Mouse (Mus musculus): ENCODE measurements at regions not wholly inside any gene's neighbourhood (a gene's known extent, or its start where the extent isn't known, plus 50 kb on each side); places are given as distances from the start of the nearest gene placed in this dataset.
"Not testable (repeated sequence)": the region's sequence is repeated elsewhere in the genome, so short reads cannot be mapped to it uniquely, and the experiment has no call there.

- no peak for DNase-seq (ENCODE audit: low read depth, low spot score)
Observed at GRCm38 (mm10) chr9:43857988-43858387, 114.2 kb downstream of the Nectin1 start.

GRCm38 (mm10) chr9:43858761-43859160, 115.0 kb downstream of the Nectin1 start:
- DNase-seq (ENCODE audit: low read depth, low spot score), result no peak

GRCm38 (mm10) chr9:43860264-43860663, 116.5 kb downstream of the Nectin1 start:
- no peak for DNase-seq (ENCODE audit: low read depth, low spot score)

- no peak for DNase-seq (ENCODE audit: low read depth, low spot score)
Observed at GRCm38 (mm10) chr9:43861375-43861774, 117.6 kb downstream of the Nectin1 start.

- not testable (repeated sequence) for DNase-seq (ENCODE audit: low read depth, low spot score)
Observed at GRCm38 (mm10) chr9:43862034-43862433, 118.2 kb downstream of the Nectin1 start.

- no peak for DNase-seq (ENCODE audit: low read depth, low spot score)
Observed at GRCm38 (mm10) chr9:43863609-43864397, 120.0 kb downstream of the Nectin1 start.

- DNase-seq (ENCODE audit: low read depth, low spot score), result peak; percentile 25
Observed at GRCm38 (mm10) chr9:43866802-43867201, 123.0 kb downstream of the Nectin1 start.

GRCm38 (mm10) chr9:43873841-43874240, 130.1 kb downstream of the Nectin1 start:
- no peak for DNase-seq (ENCODE audit: low read depth, low spot score)

- DNase-seq (ENCODE audit: low read depth, low spot score), result no peak
Observed at GRCm38 (mm10) chr9:43874332-43874731, 130.5 kb downstream of the Nectin1 start.

- DNase-seq (ENCODE audit: low read depth, low spot score), result no peak
Observed at GRCm38 (mm10) chr9:43879220-43879968, 135.6 kb downstream of the Nectin1 start.

- DNase-seq (ENCODE audit: low read depth, low spot score), result no peak
Observed at GRCm38 (mm10) chr9:43879969-43880396, 136.2 kb downstream of the Nectin1 start.

- no peak for DNase-seq (ENCODE audit: low read depth, low spot score)
Observed at GRCm38 (mm10) chr9:43893086-43893485, 149.3 kb downstream of the Nectin1 start.

- DNase-seq (ENCODE audit: low read depth, low spot score), result no peak
Observed at GRCm38 (mm10) chr9:43899239-43899638, 143.9 kb upstream of the Thy1 start.

- DNase-seq (ENCODE audit: low read depth, low spot score), result peak; percentile 41
Observed at GRCm38 (mm10) chr9:43908325-43908724, 134.9 kb upstream of the Thy1 start.

- no peak for DNase-seq (ENCODE audit: low read depth, low spot score)
Observed at GRCm38 (mm10) chr9:43915015-43915414, 128.2 kb upstream of the Thy1 start.

GRCm38 (mm10) chr9:43917467-43917866, 125.7 kb upstream of the Thy1 start:
- DNase-seq (ENCODE audit: low read depth, low spot score), result no peak

- DNase-seq (ENCODE audit: low read depth, low spot score), result no peak
Observed at GRCm38 (mm10) chr9:43919010-43919409, 124.2 kb upstream of the Thy1 start.

- DNase-seq (ENCODE audit: low read depth, low spot score), result peak; percentile 42
Observed at GRCm38 (mm10) chr9:43920053-43920754, 123.0 kb upstream of the Thy1 start.

GRCm38 (mm10) chr9:43922231-43922630, 121.0 kb upstream of the Thy1 start:
- no peak for DNase-seq (ENCODE audit: low read depth, low spot score)

- no peak for DNase-seq (ENCODE audit: low read depth, low spot score)
Observed at GRCm38 (mm10) chr9:43923088-43923487, 120.1 kb upstream of the Thy1 start.

- peak; percentile 20 for DNase-seq (ENCODE audit: low read depth, low spot score)
Observed at GRCm38 (mm10) chr9:43924795-43925194, 118.4 kb upstream of the Thy1 start.
